Mouse (Mus musculus) CH12.LX (cell line): ENCODE measurements at regions not wholly inside any gene's neighbourhood (a gene's known extent, or its start where the extent isn't known, plus 50 kb on each side); places are given as distances from the start of the nearest gene placed in this dataset.

ENCODE experiments used
- DNase-seq: peaks from one replicate; pipeline ENCODE4 v3.0.0-alpha.2; 2013; ENCODE audit errors: extremely low read depth
- H3K27ac ChIP-seq: 2 replicates; pipeline ENCODE4 v1.5.1; 2012; ENCODE audit warnings: low read depth, mild to moderate bottlenecking, control low read depth, moderate library complexity; ENCODE audit not compliant: insufficient read depth
- H3K27me3 ChIP-seq: replicated peaks from 2 replicates; pipeline ENCODE3; 2012; ENCODE audit warnings: inconsistent platforms
- H3K36me3 ChIP-seq, 2 experiments: replicated peaks in 1 of 2; 2 replicates each; pipeline versions ENCODE3 to v1.6.1; 2012; ENCODE audit warnings: inconsistent platforms in 1 of 2, low read length in 1 of 2, mild to moderate bottlenecking in 1 of 2, mixed read lengths in 1 of 2, moderate library complexity in 1 of 2; ENCODE audit not compliant: control insufficient read depth in 1 of 2, insufficient read depth in 1 of 2
- H3K4me1 ChIP-seq, 2 experiments: 2 replicates each; pipeline ENCODE4 v1.6.1; 2012; ENCODE audit warnings: inconsistent platforms in 1 of 2, moderate library complexity in 1 of 2; ENCODE audit not compliant: insufficient read depth in 2 of 2, control insufficient read depth in 1 of 2
- H3K4me2 ChIP-seq: 2 replicates; pipeline ENCODE4 v1.6.1; 2012; ENCODE audit warnings: low read depth, mild to moderate bottlenecking, control low read depth; ENCODE audit not compliant: poor library complexity, insufficient read depth, severe bottlenecking
- H3K4me3 ChIP-seq, 3 experiments: fragments of 150-350 bp in 1 of 3; sonication (generic) in 1 of 3; replicated peaks in 1 of 3; 2 replicates each; pipeline versions ENCODE3 to v1.5.1; 2011 to 2012; ENCODE audit warnings: low read depth in 2 of 3, low read length in 2 of 3, mild to moderate bottlenecking in 2 of 3, moderate library complexity in 2 of 3, control low read depth in 1 of 3, improper control_type of control experiment in 1 of 3, inconsistent platforms in 1 of 3, mixed read lengths in 1 of 3; ENCODE audit not compliant: poor library complexity in 1 of 3
- H3K79me2 ChIP-seq: replicated peaks from 2 replicates; pipeline ENCODE4 v1.6.1; 2012; ENCODE audit warnings: mild to moderate bottlenecking, moderate library complexity; ENCODE audit not compliant: control insufficient read depth, poor library complexity, insufficient read depth, severe bottlenecking; ENCODE audit errors: extremely low read depth
- H3K9ac ChIP-seq: 2 replicates; pipeline ENCODE4 v1.6.1; 2012; ENCODE audit warnings: low read depth, mild to moderate bottlenecking, control low read depth, moderate library complexity; ENCODE audit not compliant: insufficient read depth
- H3K9me3 ChIP-seq: replicated peaks from 2 replicates; pipeline ENCODE3; 2012; ENCODE audit warnings: low read length, inconsistent platforms, mixed read lengths
- BHLHE40 ChIP-seq: IDR thresholded peaks from 2 replicates; pipeline ENCODE4 v1.6.1; 2011; ENCODE audit warnings: mild to moderate bottlenecking, low read depth, low read length, improper control_type of control experiment
- CHD1 ChIP-seq: IDR thresholded peaks from 2 replicates; pipeline ENCODE4 v1.6.1; 2012; ENCODE audit warnings: low read depth, low read length, improper control_type of control experiment, inconsistent platforms
- CHD2 ChIP-seq: IDR thresholded peaks from 2 replicates; pipeline ENCODE4 v1.6.1; 2011; ENCODE audit warnings: low read length, improper control_type of control experiment
- E2F4 ChIP-seq: IDR thresholded peaks from 2 replicates; pipeline ENCODE4 v1.6.1; 2011; ENCODE audit warnings: low read depth, low read length, improper control_type of control experiment; ENCODE audit not compliant: insufficient replicate concordance
- EP300 ChIP-seq: IDR thresholded peaks from 2 replicates; pipeline ENCODE4 v1.6.1; 2011; ENCODE audit warnings: low read length, improper control_type of control experiment
- GABPA ChIP-seq: IDR thresholded peaks from 2 replicates; pipeline ENCODE4 v1.6.1; 2012; ENCODE audit warnings: low read depth, low read length, improper control_type of control experiment, inconsistent platforms; ENCODE audit not compliant: insufficient replicate concordance
- HCFC1 ChIP-seq: IDR thresholded peaks from 2 replicates; pipeline ENCODE4 v1.6.1; 2012; ENCODE audit warnings: low read depth, mild to moderate bottlenecking, inconsistent platforms, low read length, improper control_type of control experiment
- KAT2A ChIP-seq: IDR thresholded peaks from 2 replicates; pipeline ENCODE4 v1.6.1; 2012; ENCODE audit warnings: low read length, improper control_type of control experiment, inconsistent platforms; ENCODE audit not compliant: insufficient replicate concordance
- MXI1 ChIP-seq: IDR thresholded peaks from 2 replicates; pipeline ENCODE4 v1.6.1; 2011; ENCODE audit warnings: mild to moderate bottlenecking, low read depth, low read length, improper control_type of control experiment
- MYC ChIP-seq: IDR thresholded peaks from 2 replicates; pipeline ENCODE4 v1.6.1; 2011; ENCODE audit warnings: low read depth, mild to moderate bottlenecking, improper control_type of control experiment, low read length
- NELFE ChIP-seq: IDR thresholded peaks from 2 replicates; pipeline ENCODE4 v1.6.1; 2011; ENCODE audit warnings: low read depth, low read length, improper control_type of control experiment
- RCOR1 ChIP-seq: conservative IDR thresholded peaks from 2 replicates; pipeline ENCODE4 v1.6.1; 2012; ENCODE audit warnings: low read depth, mild to moderate bottlenecking, inconsistent platforms, low read length, improper control_type of control experiment
- SIN3A ChIP-seq: IDR thresholded peaks from 2 replicates; pipeline ENCODE4 v1.6.1; 2012; ENCODE audit warnings: low read length, improper control_type of control experiment, inconsistent platforms
- SMC3 ChIP-seq: IDR thresholded peaks from 2 replicates; pipeline ENCODE4 v1.6.1; 2011; ENCODE audit warnings: low read depth, low read length, improper control_type of control experiment
- TBP ChIP-seq: conservative IDR thresholded peaks from 2 replicates; pipeline ENCODE4 v1.6.1; 2011; ENCODE audit warnings: low read depth, low read length, improper control_type of control experiment
- UBTF ChIP-seq: IDR thresholded peaks from 2 replicates; pipeline ENCODE4 v1.6.1; 2012; ENCODE audit warnings: low read depth, mild to moderate bottlenecking, inconsistent platforms, low read length, improper control_type of control experiment, moderate library complexity
- USF1 ChIP-seq: IDR thresholded peaks from 2 replicates; pipeline ENCODE4 v1.6.1; 2014; ENCODE audit warnings: low read depth, mild to moderate bottlenecking, inconsistent platforms, low read length, improper control_type of control experiment
- ZC3H11A ChIP-seq: IDR thresholded peaks from 2 replicates; pipeline ENCODE4 v1.6.1; 2012; ENCODE audit warnings: low read depth, mild to moderate bottlenecking, inconsistent platforms, low read length, improper control_type of control experiment
- ZKSCAN1 ChIP-seq: IDR thresholded peaks from 2 replicates; pipeline ENCODE4 v1.6.1; 2012; ENCODE audit warnings: low read depth, inconsistent platforms, low read length, improper control_type of control experiment, borderline replicate concordance
- ZMIZ1 ChIP-seq: IDR thresholded peaks from 2 replicates; pipeline ENCODE4 v1.6.1; 2012; ENCODE audit warnings: low read depth, mild to moderate bottlenecking, inconsistent platforms, low read length, improper control_type of control experiment
- ZNF384 ChIP-seq: IDR thresholded peaks from 2 replicates; pipeline ENCODE4 v1.6.1; 2012; ENCODE audit warnings: low read depth, low read length, improper control_type of control experiment, inconsistent platforms
- dilution Hi-C: fragments of 300-500 bp; cut with MboI; formaldehyde crosslinking; loops from 2 replicates; pipeline ENCODE4 v1.14.3; 2020; ENCODE audit warnings: low sequenced_read_pairs; ENCODE audit not compliant: extremely low pct_unique_long_range_greater_than_20kb, extremely low pct_ligation_motif_present
- in situ Hi-C: fragments of 300-500 bp; cut with MboI; formaldehyde crosslinking; loops from 3 replicates; pipeline ENCODE4 v1.14.3; 2019; ENCODE audit warnings: low sequenced_read_pairs, low pct_ligation_motif_present, low pct_unique_long_range_greater_than_20kb, mixed read lengths

DNA sequence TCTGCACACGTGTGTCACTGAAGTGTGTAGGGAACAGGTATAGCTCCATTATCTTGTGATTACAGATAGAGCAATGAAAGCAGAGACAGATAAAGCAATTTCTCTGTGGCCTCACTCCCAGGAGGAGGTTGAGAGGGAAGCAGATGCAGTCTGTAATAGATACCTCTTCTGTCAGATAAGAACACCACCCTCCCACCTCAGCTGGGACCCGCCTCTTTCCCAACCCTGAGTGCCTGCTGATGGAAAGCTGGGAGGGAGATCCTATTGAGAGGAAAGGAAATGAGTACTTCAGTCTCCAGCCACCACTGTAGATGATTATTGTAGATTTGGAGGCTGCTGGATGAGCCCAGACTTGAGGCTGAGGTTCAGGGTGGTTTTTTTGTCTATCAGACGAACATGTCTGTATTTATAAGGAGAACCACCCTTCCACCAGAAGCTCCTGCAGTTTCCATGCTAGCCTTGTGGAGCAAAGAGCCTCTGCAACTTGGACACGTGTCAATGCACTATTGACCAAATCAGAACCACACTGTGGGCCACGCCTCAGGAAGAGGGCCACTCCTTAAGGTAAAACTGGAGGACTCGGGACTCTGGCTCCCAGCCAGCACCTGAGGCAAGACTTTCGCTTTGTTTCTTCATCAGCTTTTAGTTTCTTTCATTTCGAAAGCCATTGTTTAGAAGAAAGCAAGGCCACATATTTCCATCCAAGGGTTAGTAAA, 55.3 kb upstream of the Plekha5 start:
- dilution Hi-C loops (no loop called here), in situ Hi-C loops (no loop called here)
- TF ChIP-seq GABPA (no peak), MYC (no peak), SMC3 (no peak), BHLHE40 (no peak), CHD1 (no peak), ZKSCAN1 (no peak), MXI1 (no peak), TBP (no peak), E2F4 (no peak), NELFE (no peak), CHD2 (no peak), HCFC1 (no peak), RCOR1 (no peak), ZNF384 (no peak), SIN3A (no peak), USF1 (no peak), ZMIZ1 (no peak)
- H3K9ac ChIP-seq, result no peak overlapping the region
- no peaks in the 10 kb centered on the region for H3K27me3 ChIP-seq
- H3K4me1 ChIP-seq, result no peaks in the 10 kb centered on the region
- no peaks in the 10 kb centered on the region for H3K79me2 ChIP-seq
- H3K4me3 ChIP-seq, result no peak overlapping the region
- no peaks in the 10 kb centered on the region for H3K36me3 ChIP-seq
- no peak overlapping the region for H3K4me2 ChIP-seq
- H3K27ac ChIP-seq, result no peak overlapping the region
- no peak for DNase-seq
- H3K9me3 ChIP-seq, result peaks cover 56% of the 10 kb centered on the region

DNA sequence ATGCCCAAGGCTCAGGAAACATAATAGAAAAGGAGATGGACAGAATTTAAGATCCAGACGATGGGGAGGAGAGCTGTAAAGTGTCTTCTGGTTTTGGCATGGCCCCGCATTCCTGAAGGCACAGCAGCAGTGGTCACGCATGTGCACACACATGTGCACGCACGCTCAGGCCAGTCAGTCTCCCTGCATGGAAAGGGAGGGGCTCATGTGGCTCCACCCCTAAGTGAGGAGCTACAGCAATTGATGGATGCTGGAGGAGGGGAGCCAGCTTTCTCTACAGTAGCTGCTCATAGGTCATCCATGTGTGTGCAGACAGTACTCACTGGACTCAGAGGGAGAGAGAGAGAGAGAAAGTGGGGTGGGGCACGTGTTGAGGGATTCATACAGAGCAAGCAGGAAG, 56.6 kb upstream of the Plekha5 start:
- in situ Hi-C loops, result no loop called here
- no peaks in the 10 kb centered on the region for H3K27me3 ChIP-seq
- TF ChIP-seq ZC3H11A (no peak), MYC (no peak), CHD1 (no peak), ZMIZ1 (no peak), MXI1 (no peak), KAT2A (no peak), ZKSCAN1 (no peak), UBTF (no peak), EP300 (no peak)
- dilution Hi-C loops, result no loop called here
- H3K9ac ChIP-seq, result no peak overlapping the region
- H3K27ac ChIP-seq, result no peak overlapping the region
- no peak for DNase-seq
- H3K4me1 ChIP-seq, result no peaks in the 10 kb centered on the region
- no peaks in the 10 kb centered on the region for H3K36me3 ChIP-seq
- H3K79me2 ChIP-seq, result no peaks in the 10 kb centered on the region
- no peak overlapping the region for H3K4me2 ChIP-seq
- H3K4me3 ChIP-seq, result no peak overlapping the region
- peaks cover 57% of the 10 kb centered on the region for H3K9me3 ChIP-seq
